Comparison of ENCODE assay signal across 26 mouse cellular contexts in the genomic region with DNA sequence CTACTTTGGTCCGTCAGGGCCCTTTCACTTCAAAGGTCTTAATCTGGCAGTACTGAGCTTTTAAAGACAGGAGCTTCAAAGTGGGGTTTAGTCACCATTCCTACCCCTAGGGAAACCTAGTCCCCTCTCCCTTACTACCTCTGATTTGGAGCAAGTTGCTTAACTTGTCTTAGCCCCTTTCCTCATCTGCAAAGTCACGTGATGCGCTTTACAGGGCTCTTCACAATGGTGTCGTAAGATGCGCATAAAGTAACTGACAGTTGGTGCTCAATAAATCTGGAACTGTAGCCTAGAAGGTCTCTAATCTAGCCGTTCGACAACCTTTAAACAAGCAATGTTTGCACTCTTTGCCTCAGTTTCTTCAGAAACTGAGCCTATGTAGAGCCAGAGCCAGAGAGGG. TPM values are rescaled to one million over a fixed set of nuclear protein-coding genes. Genes with fewer than 3 reads are reported as not detected.
"Had no signal": no experiment of that assay in that cellular context is flagged by ENCODE, and none has a peak within 500 bp of the region (broad histone marks: within the 10 kb centered on the region; RNA-seq: fewer than 3 reads in every experiment).

No protein-coding gene starts in this region.

- H3K4me3 ChIP-seq: lung, embryonic 15.5 days; megakaryocyte, embryonic 14.5 days; midbrain, embryonic 13.5 days; midbrain, embryonic 15.5 days; neural tube, embryonic 13.5 days; neural tube, embryonic 15.5 days had no signal

- H3K27me3 ChIP-seq: lung, embryonic 15.5 days; midbrain, embryonic 13.5 days; midbrain, embryonic 15.5 days; neural tube, embryonic 13.5 days; neural tube, embryonic 15.5 days had no signal

- ATAC-seq: lung, postnatal 0 days; midbrain, embryonic 13.5 days; midbrain, embryonic 15.5 days had no signal

- H3K36me3 ChIP-seq: lung, embryonic 15.5 days; midbrain, embryonic 13.5 days; midbrain, embryonic 15.5 days; neural tube, embryonic 13.5 days; neural tube, embryonic 15.5 days had no signal

- DNase-seq: lung, adult 2 months; lung, postnatal 14 days; lung, postnatal 36 days; retina, postnatal 1 day; right cerebral cortex, adult 18-20 months; right cerebral cortex, postnatal 25 days; right cerebral cortex, postnatal 4 days; spleen, adult 18-20 months; thymus, adult 18-20 months; thymus, postnatal 14 days; thymus, postnatal 36 days had no signal

RNA-seq across cellular contexts. Expression of a gene that starts 19.8 kb away (rescaled TPM):
- total RNA-seq: megakaryocyte progenitor cell, adult 5-6 weeks; monocyte, adult 5-6 weeks had no signal
- polyA plus RNA-seq: lung, adult 2 months; lung, embryonic 15.5 days; lung, postnatal 0 days; macrophage; neural tube, embryonic 11.5 days; neural tube, embryonic 13.5 days; small intestine, adult 2 months; stomach, embryonic 14.5 days; stomach, embryonic 16.5 days; thymus, postnatal 0 days had no signal
